Mouse (Mus musculus): ENCODE measurements around the gene Slc29a3. TPM values are rescaled to one million over a fixed set of nuclear protein-coding genes. Genes with fewer than 3 reads are reported as not detected.

Gene Slc29a3
- 19.1 TPM for polyA plus RNA-seq (2017; shearing (Covaris generic))

DNA sequence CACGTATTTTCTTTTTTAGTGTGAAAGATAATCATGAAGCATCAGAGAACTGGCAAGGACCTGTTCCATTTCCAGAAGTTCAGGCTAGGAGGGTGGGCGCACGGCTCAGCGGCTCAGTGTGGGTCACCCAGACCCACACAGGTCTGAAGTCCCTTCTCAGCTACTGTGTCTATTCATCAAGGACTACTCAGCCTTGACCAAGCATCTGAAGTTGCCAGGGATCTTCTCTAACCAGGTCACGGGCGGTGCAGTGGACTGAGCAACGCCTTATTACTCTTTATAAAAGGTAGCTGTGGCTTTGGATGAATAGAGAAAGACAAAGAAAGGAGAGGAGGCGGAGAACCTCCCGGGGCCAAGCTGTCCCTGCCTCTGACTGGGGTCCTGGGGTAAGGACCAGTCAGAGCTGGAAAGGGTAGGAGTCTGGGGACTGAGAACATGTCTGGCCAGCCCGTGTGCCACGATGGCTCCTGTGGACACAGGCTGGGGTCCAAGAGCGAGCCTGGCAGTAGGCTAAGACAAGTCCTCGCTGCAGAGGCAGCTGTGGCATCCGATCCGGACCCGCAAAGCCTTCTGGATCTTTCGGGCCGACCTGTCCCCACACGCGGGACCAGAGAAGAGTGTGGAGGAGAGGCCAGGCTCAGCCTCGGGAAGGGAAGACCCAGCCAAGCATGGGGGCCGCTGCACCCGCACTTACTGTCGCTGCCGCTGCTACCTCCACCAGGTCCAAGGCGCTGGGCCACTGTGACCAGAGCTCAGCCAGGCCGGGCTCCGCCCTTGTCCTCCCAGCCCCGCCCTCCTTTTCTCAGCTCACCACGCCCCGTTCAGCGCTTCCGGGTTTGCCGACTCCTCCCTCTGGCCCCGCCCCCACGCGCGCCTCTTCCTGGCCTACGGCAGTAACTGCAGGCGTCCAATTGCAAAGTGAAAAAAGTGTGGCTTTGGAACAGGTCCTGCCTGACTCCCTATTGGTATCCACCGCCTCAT is at the start of gene Slc29a3:
TSS of gene Slc29a3 (minus strand) at position 755 of the 981 bp plus-strand sequence.

DNA sequence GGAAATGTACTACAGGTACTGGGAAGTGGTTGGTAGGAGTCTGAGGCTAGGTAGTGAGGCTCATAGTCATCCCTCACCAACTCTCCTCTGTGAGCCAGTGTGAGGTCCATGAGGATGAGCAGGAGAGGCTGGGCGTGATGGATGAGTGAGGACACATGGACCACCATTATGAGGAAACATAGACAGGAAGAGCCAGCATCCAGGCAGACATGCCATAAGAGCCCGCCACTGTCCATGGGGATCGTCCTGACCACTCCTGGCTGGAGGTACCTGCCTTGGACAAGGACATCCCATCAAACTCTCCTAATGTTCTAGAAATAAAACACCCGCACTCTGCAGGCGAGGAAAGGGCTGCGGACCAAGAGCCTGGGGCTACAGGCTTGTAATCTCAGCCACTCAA is 56.2 kb downstream of the Slc29a3 start, which contains the start of gene Cdh23:
TSS of gene Cdh23 (minus strand) at position 101 of the 400 bp plus-strand sequence.

Other genes starting within 250 kb of the Slc29a3 start
- gene Cdh23, start 56.3 kb downstream of the Slc29a3 start, polyA plus RNA-seq (2017; shearing (Covaris generic)) = 21.3 TPM
- gene Unc5b, start 78.8 kb upstream of the Slc29a3 start, polyA plus RNA-seq (2017; shearing (Covaris generic)) = not detected

All from CD4-positive, CD25-positive, alpha-beta regulatory T cell (primary cell).